Mouse (Mus musculus) left cerebral cortex, postnatal 10 days (tissue): Measurements from ENCODE around the gene Tnrc6c. TPM values are rescaled to one million over a fixed set of nuclear protein-coding genes. Genes with fewer than 3 reads are reported as not detected.
A peak's percentile ranks its signal among the peaks of the same experiment; 100 is the strongest.

Experiments
- DNase-seq, 2 experiments: peaks; one replicate each; pipeline ENCODE4 v3.0.0; 2021 to 2022; ENCODE audit warnings: low spot score in 2 of 2, mixed read lengths in 1 of 2; ENCODE audit errors: extremely low spot score in 1 of 2
- intact Hi-C: fragments of 180-260 bp; cut with DNase I; formaldehyde crosslinking; loops from one replicate; pipeline ENCODE4 v1.15.1; 2025
- total RNA-seq, 2 experiments: library from RNA; stranded (reverse); gene quantifications; 2 replicates each; pipeline ENCODE4 v1.2.3; 2021

Gene Tnrc6c
- total RNA-seq, 2 experiments from 2014 or later, result 63.5 to 71.0 TPM

DNA sequence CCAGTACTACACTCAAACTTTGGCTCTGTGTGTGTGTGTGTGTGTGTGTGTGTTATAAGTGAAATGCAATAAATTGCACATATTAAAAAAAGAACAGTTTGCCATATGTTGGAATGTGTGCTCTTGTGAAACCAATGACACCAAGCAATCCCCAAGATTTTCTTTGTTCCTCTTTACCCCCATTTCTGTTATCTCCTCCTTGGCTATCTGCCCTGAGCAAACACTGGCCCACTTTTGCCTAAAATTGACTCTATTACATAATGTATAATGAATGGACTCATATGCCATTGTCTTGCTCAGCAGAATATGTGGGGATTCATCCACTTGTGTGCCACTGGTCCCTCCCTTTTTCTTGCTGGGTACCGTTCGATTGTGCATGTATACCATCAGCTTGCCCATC, 52.2 kb downstream of the Tnrc6c start:
- DNase-seq, result no peak
- intact Hi-C loops, result no loop called here

DNA sequence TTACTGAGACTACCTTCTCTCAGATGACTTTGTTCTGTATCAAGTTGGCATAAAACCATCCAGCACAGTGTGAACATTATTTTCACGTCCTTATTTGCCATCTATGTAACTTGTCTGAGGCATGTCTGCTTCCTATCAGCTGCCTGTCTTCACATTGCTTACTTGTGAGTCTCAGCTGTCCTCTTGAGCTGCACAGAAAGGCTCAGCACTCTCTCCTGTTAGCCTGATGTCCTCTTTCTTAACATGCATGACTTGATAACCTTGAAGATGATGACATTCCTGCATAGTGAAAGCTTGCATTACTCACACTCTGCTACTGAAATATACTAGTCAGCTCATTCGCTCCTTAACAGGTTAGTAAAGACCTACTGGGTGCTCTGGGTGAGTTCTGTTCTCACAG, 53.1 kb downstream of the Tnrc6c start:
- intact Hi-C loops, result no loop called here
- no peak for DNase-seq

DNA sequence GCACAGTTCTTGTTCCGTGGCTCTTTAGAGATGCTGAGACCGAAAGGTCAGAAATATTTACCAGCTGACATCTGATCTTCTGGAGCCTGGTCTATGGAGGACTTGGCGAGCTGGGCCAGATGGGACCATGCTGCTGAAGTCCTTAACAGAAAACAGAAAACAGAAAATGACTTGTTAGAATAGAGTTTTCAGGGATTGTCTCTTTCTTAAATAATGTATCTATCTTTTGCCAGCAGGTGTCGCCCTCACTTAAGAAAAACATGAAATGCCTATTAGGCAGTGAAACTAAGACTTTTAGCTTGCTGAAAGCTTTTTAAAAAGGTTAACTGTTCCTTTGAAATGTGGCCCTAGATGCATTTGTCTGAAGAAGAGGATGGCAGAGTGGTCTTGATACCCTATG, 55.2 kb downstream of the Tnrc6c start:
- peak in 1 of 2 experiments; percentile 49 for DNase-seq
- intact Hi-C loops, result loop anchor here (2.0 kb wide), 1 partner anchor 115 kb away; the partner anchor contains the start of gene Afmid

DNA sequence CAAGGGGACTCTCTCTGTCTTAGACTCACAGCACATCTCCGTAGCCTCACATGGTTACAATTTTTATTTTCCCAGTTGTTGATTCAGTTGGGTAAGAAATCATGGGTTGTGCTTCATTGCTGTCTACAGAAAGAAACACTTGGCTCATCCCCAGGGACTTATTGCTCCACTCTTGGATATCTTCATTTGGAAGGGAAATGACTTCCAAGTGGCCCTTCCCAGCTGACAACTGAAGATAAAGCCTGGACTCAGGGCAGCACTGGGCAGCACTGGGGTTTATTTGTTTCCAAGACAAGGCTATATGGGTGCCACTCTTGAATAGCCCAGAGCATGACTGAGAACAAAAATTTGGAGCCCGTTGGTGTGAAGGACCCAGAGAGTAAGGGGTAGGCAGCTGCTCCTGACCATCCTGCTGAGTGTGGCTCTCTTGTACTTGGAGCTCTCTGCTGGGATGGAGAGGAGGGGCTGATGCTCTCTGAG, 56.8 kb downstream of the Tnrc6c start:
- intact Hi-C loops, result no loop called here
- no peak for DNase-seq

DNA sequence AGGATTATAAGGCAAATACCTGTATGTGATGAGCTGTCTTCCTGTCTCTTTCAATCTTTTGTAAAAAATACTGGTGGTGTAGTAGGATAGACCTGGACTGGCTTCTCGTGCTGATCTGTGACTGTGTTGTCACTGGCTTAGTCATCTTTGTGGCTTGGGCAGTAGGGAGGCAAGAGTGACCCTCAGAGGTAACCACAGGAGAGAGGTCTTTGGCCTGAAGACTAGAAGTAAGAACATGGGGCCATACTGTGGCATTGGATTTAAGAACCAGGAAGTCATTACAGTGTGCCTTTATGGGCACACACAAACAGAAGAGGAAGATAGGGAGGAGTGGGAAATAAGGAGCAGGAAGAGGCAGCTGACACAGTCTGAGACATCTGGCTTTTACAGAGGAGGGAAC, 58.0 kb downstream of the Tnrc6c start:
- no peak for DNase-seq
- intact Hi-C loops, result no loop called here

DNA sequence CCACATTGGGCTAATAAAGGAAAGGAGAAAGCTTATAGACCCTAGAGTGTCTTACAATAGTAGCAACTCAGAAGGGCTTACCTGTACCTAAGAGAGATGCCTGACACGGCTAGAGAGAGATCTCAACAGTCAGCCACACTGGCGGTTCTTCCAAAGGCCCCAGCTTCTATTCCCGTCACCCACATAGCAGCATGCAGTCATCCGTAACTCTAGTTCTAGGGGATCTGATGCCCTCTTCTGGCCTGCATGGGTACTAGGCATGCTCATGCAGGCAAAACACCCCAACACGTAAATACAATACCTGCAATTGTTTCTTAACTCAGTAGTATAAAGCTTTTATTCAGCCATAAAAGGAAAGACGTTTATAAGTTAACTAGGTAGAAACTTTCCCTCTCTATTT, 59.3 kb downstream of the Tnrc6c start:
- intact Hi-C loops, result no loop called here
- no peak for DNase-seq

DNA sequence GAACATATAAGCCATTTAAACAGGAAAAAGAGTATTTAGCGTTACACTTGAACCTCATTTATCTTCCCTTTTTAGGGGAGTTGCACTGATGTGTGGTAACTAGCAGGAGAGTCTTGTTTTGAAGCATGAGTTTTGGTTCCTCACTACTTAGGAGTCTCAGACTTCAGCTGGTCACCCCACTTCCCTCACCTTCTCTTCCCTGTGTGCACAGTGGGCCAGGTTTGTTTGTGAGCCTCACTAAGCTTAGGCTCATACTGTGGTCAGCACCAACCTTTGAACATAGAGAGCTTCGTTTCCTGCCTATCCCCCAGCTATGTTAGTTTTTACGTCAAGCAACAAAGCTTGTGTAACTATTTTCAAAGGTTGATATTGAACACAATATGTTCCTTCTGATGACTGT, 64.7 kb downstream of the Tnrc6c start:
- no peak for DNase-seq
- intact Hi-C loops, result no loop called here

DNA sequence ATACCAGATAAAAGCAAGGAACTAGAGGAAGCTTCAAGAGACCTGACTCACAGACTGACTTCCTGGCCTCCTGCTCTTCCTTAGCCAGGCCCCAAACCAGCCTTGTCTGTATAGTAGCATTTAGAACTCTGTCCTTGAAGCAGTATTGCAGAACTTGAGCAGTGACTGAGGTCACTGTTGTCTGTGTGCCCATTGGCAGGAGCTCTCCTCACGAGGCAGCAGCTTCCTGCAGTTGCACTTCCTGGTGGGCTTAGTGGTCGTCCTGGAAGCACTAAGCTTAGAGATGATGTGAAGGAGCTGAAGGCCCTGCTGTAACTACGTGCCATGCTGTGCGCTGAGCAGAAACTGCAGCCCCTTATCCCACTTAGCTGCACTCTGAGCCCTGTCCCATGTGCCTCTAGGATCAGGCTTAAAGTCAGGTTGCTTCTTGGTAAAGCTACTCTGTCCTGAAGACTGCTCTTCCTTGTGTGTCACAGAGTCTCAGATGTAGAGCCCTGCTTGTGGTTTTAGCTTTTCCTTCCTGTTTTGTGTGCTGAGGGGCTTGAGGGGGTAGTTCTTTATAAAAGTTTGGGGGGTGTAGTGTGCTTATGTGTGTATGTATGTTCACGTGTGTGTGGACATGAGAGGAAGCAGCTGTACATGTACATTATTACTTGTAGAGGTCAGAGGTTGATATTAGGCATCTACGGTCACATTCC, 70.7 kb downstream of the Tnrc6c start:
- no peak for DNase-seq

DNA sequence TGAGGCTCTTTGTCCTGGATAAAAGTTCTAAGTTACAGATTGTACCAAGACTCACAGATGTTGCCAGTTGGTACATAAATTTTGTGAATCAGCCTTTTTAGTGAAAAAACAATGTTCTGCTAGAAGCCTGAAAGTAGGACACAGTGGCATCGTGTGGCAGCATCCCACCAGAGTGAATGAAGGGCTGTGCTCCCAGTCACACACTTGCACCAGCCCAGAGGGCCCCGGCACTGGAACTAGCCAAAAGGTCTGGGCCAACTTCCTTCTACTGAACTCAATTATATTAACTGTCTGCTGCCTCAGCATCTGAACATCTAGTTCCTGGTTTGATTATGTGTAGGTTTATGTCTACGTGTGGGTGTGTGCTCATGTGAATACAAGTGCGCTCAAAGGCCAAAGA, 72.9 kb downstream of the Tnrc6c start:
- intact Hi-C loops, result no loop called here
- DNase-seq, result no peak

More for the DNA sequence above, 70.7 kb downstream of the Tnrc6c start:
- intact Hi-C loops, result no loop called here

DNA sequence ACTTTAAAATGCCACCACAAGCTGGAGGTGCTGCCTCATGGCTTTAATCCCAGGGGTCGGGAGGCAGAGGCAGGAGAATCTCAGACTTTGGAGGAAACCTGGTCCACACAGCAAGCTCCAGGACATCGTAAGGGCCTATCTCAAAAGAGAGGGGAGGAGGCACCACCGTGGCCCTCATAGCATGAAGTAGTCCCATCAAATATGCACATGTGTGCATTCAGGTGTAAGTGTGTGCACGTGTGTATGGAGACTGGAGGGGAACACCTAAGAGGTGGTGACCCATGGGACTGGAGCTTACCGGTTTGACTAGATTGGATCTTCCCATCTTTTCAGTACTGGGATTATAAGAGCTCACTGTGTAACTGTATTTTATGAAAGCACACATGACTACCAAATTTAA, 74.2 kb downstream of the Tnrc6c start:
- intact Hi-C loops, result no loop called here
- no peak for DNase-seq

DNA sequence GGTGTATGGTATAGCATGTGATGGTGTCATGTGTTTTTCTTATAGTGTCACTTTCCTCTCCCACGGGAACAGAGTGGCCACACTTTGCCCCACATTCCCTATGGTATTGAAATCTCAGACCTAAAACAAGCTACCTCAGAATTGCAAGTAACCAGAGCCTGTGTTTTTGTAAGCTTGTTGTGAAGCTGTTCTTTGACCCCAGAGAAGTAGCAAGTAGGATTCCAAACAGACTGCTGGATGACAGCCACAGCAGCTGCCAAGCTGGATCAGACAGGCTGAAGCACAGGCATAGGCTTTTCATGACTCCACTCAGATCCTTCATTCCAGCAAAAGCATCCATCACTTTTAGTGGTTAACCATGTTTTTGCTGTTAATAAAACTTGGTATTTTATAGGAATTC, 74.8 kb downstream of the Tnrc6c start:
- DNase-seq, result peak in 1 of 2 experiments; percentile 59
- intact Hi-C loops, result no loop called here

DNA sequence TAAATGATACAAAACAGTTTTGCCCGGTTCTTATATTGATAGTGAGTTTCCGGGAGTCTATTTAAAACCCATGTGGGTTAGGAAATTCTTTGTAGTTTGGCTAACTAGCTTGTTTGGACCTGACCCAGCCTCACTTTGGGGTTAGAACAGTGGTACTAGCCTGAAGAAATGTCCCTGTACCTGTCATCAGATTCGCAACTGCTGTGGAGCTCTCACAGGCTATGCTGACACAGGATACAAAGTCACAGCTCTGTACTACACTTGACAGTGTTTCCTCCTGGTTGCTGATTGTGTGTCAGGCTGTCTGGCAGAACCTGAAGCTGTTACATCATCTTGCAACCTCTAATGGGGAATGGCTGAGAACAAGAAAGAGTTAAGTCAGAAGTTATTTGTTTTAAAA, 75.3 kb downstream of the Tnrc6c start:
- DNase-seq, result no peak
- intact Hi-C loops, result no loop called here

DNA sequence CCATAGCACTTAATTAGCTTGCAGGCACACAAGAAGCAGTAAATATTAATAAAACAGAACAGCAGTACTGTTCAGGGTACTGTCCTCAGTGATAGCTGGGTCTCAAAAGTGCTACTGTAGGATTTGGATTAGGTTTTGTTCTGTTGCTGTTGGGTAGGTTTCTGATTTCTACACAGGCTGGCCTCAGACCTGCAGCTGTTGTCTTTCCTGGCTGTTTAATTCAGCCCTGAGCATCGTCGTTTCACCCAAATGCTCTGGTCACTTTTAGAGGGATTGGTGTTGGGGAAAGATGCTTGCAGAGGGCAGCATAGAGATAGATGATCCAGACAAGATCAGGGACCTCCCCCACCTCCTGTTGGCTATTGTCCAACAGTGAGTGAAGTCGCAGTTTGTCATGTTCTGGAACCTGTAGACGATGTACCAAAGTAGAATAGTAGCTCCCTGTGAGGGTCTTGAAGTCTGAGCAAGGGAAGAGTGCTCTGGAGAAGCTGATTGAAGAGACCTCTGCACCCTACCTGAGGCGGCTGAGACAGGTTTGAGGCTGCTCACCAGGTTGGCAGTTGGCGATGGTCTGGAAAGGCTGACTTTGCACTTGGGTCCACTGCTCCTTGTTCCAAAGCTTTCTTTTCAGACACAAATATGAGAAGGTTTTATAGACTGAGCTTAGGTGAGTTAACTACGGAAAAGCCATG, 75.9 kb downstream of the Tnrc6c start:
- intact Hi-C loops, result no loop called here
- no peak for DNase-seq

DNA sequence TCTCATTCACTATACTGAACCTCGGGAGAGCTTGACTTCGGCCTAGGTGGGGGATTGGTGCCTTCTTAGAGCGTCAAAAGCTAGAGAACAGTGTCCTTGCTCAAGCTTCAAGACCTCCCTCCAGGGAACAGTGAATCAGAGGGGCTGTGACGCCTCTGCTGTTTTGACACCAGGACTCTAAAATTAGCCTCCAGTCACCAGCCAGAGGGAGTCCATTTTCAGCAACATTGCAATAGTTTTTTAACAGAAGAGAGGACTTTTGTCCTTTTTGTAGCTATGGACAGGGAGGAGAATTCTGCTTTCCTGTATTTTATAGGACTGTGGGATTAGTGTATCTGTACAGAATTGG, 76.4 kb downstream of the Tnrc6c start:
- DNase-seq, result no peak
- intact Hi-C loops, result no loop called here

DNA sequence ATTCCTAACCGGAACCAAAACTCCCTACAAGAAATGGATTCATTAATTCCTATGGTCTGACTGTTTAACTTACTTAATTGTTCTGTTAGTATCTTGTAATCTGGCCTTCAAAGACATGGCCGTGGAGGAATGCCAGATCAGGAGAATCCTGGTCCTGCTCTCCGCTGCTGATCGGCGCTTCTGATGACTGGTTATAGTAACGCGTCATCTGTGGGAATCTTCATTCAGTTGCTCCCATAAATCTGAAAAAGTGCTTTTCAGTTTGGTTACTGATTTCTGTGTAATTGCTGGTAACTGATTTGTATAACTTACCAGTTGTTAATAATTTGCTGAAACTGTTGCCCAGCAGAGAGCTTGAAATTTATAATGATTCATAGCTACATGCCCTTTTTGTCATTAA, 77.4 kb downstream of the Tnrc6c start:
- intact Hi-C loops, result no loop called here
- DNase-seq, result no peak

DNA sequence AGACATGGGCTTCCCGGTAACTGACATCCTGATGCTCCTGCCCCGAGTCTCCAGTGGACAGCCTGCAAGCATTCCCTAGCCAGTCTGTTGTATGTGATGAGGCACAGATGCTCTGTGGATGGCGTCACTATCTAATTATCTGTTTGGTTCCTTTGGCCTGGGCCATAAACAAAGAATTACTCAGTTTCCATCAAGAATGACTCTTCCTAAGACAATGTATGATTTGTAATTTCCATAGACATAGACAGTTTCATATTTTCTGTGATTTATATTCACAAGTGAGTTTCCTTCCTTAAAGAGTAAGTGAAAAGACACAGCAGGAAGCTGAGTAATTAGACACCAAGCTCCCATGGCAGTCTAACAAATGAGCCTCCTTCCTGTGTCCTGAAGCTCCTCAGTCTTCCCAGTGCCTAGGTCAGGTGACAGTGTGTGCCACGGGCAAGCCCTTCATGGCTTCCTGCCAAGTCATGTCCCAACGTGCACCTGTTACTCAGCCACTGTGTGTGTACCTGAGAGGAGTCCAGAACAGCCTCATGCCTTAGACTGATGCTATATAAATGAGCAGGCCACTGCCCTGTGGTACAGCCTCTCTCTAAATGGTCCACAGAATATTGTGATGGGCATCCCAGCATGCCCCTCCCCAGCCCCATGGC, 82.1 kb downstream of the Tnrc6c start:
- intact Hi-C loops, result no loop called here
- DNase-seq, result no peak

DNA sequence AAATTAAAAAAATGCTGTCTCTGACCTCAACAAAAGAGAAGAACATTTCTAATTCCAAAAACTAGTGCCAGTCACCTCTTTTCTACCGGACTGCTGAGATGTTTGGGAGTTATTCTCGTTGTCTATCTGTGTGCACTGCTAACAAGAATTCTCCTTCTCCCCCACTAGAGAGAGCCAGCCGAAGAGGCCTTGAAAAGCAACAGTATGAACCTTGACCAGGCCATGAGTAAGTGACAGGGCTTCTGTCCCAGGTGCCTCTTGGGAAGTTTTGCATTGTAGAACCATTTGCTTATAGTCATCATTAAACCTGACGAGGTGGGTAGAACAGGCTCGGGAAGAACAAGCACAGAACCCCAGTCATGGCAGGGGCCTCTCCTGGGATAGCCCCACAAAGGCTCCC, 84.0 kb downstream of the Tnrc6c start:
- intact Hi-C loops, result no loop called here
- DNase-seq, result no peak

DNA sequence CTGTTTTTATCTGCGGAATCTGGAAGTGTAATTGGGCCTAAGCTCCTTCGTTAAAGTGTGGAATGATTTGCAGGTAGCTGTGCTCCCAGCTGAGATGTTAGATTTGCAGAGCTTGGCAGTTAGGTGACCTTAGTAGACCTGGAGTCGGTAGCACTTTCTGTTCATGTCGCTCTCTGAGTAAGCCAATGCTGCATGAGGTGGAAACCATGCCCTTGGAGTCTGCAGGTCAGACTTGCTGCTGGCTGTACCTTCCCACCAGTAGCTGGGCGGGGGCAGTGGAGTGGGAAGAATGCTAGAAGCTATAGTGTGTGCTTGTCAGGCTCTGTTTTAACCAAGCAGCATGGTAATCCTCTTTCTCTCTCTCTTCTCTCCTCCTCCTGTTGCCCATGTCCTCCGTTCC, 87.0 kb downstream of the Tnrc6c start:
- intact Hi-C loops, result no loop called here
- no peak for DNase-seq

DNA sequence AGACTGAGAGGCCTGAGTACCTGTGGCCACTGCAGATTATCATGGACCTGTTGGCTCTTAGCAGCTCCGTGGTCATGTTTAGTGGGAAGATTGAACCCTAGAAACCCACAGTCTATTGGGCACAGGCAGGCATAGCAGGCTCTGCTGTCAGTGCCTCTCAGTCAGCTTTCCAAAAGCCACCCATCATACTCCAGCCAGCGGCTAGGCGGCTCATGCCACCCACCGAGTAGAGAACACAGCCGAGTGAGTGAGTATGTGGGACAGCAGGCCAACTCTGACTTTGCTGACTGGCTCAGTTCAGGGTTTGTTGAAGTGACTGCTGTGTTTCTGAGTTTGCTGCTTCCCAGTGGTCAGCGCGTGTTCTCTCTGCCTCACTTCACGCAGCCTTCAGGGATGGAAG, 88.2 kb downstream of the Tnrc6c start:
- intact Hi-C loops, result no loop called here
- DNase-seq, result no peak

DNA sequence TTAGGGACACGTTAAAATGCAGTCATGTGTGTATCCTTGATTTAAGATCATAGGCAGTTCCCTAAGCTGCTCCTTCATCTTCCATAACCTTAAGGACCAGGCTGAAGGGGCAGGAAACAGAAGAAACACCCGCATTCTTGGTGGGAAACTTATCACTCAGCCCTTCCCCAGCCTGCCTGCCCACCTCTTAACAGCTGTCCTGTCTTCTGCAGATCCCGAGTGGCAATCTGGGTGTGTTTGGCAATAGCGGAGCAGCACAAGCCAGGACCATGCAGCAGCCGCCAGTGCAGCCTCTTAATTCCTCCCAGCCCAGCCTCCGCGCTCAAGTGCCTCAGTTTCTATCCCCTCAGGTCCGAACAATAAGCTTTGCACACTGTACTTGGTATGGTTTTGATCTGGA, 88.6 kb downstream of the Tnrc6c start:
- intact Hi-C loops, result no loop called here
- no peak for DNase-seq
